Comparison of ENCODE assay signal across 9 mouse cellular contexts in the genomic region with DNA sequence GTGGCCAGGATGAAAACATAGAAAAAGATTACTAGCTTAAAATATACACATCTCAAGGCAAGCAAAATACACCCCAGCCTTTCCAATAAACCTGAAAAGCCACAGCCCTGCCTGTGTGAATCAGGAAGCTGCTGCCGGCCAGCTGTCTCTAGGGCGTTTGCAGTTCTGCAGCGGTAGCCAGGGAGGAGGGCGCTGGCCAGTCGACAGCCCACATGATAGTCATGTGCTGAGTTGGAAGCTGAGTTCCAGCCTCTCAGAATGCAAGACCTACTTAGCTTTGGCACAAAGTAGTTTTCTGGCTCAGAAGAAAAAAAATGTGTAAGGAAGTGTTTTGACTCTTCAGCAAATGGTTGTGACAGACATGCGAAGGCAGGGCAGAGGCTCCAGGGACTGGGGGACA. TPM values are rescaled to one million over a fixed set of nuclear protein-coding genes. Genes with fewer than 3 reads are reported as not detected.
DNase-seq lines count a peak whose midpoint lies in the region; ATAC-seq and TF ChIP-seq lines count a peak whose summit lies in the region.
"Had no signal": no experiment of that assay in that cellular context is flagged by ENCODE, and none has a peak within 500 bp of the region (broad histone marks: within the 10 kb centered on the region; RNA-seq: fewer than 3 reads in every experiment).

No protein-coding gene starts in this region.

- no peak for ATAC-seq in midbrain, embryonic 14.5 days (ENCODE audit: low FRiP score, low TSS enrichment)
- no peak for ATAC-seq in midbrain, embryonic 15.5 days (replicated peaks)
- ATAC-seq in liver, postnatal 0 days, result peak; percentile 71

- H3K4me3 ChIP-seq in midbrain, embryonic 14.5 days (replicated peaks; ENCODE audit: low read depth, low read length), result no peak overlapping the region
- no peak overlapping the region for H3K4me3 ChIP-seq in midbrain, embryonic 15.5 days
- H3K4me3 ChIP-seq in liver, postnatal 0 days (ENCODE audit: low read depth, low read length), result no peak overlapping the region
- H3K4me3 ChIP-seq: liver, embryonic 15.5 days had no signal

- no peaks in the 10 kb centered on the region for H3K9me3 ChIP-seq in midbrain, embryonic 14.5 days (ENCODE audit: control insufficient read depth, low read length)
- H3K9me3 ChIP-seq in midbrain, embryonic 15.5 days, result no peaks in the 10 kb centered on the region
- H3K9me3 ChIP-seq in liver, postnatal 0 days (ENCODE audit: low read length), result no peaks in the 10 kb centered on the region
- H3K9me3 ChIP-seq: liver, embryonic 15.5 days had no signal

- TF ChIP-seq EP300 in liver, postnatal 0 days (IDR thresholded peaks at IDR 0.05; ENCODE audit: low read depth), result no peak

- no peaks in the 10 kb centered on the region for H3K27me3 ChIP-seq in midbrain, embryonic 14.5 days (ENCODE audit: control insufficient read depth, insufficient read depth, low read length)
- H3K27me3 ChIP-seq in midbrain, embryonic 15.5 days (replicated peaks), result no peaks in the 10 kb centered on the region
- H3K27me3 ChIP-seq in liver, postnatal 0 days (ENCODE audit: insufficient read depth, low read length), result no peaks in the 10 kb centered on the region
- H3K27me3 ChIP-seq: liver, embryonic 15.5 days had no signal

- H3K27ac ChIP-seq in midbrain, embryonic 14.5 days (replicated peaks; ENCODE audit: low read depth, low read length), result no peak overlapping the region
- H3K27ac ChIP-seq in midbrain, embryonic 15.5 days, result no peak overlapping the region
- peak overlapping the region; percentile 57; the same call in 1 of the 2 replicates for H3K27ac ChIP-seq in liver, postnatal 0 days (ENCODE audit: low read depth)
- H3K27ac ChIP-seq: liver, embryonic 15.5 days had no signal

- no peak overlapping the region for H3K9ac ChIP-seq in midbrain, embryonic 14.5 days (replicated peaks; ENCODE audit: low read length)
- H3K9ac ChIP-seq in midbrain, embryonic 15.5 days, result no peak overlapping the region
- H3K9ac ChIP-seq in liver, postnatal 0 days (replicated peaks), result no peak overlapping the region
- H3K9ac ChIP-seq: liver, embryonic 15.5 days had no signal

- H3K4me2 ChIP-seq in midbrain, embryonic 14.5 days (ENCODE audit: low read length), result no peak overlapping the region
- H3K4me2 ChIP-seq in midbrain, embryonic 15.5 days, result no peak overlapping the region
- H3K4me2 ChIP-seq in liver, postnatal 0 days (ENCODE audit: low read depth, low read length), result no peak overlapping the region
- H3K4me2 ChIP-seq: liver, embryonic 15.5 days had no signal

- intact Hi-C loops in gastrocnemius, postnatal 36 days (cut with DNase I), result no loop called here

- H3K4me1 ChIP-seq in midbrain, embryonic 14.5 days (ENCODE audit: control insufficient read depth, insufficient read depth, low read length), result peaks cover 9% of the 10 kb centered on the region; the same call in 1 of the 2 replicates
- peaks cover 10% of the 10 kb centered on the region for H3K4me1 ChIP-seq in midbrain, embryonic 15.5 days
- H3K4me1 ChIP-seq in liver, postnatal 0 days (ENCODE audit: insufficient read depth), result peaks cover 13% of the 10 kb centered on the region

- WGBS in midbrain, embryonic 14.5 days, result 59% methylated on average over 6 of the region's 6 CpGs
- WGBS in midbrain, embryonic 15.5 days, result 47% methylated on average over 6 of the region's 6 CpGs
- 14% methylated on average over 6 of the region's 6 CpGs for WGBS in liver, postnatal 0 days (ENCODE audit: insufficient replicate concordance)

- no peak for TF ChIP-seq CTCF in liver, postnatal 0 days (IDR thresholded peaks at IDR 0.05; ENCODE audit: low read depth)

- 0 out of 2 replicates have a peak, but pooled peaks cover 11% of the 10 kb centered on the region for H3K36me3 ChIP-seq in midbrain, embryonic 14.5 days (ENCODE audit: control insufficient read depth, insufficient read depth, low read length)
- 0 out of 2 replicates have a peak, but pooled peaks cover 4% of the 10 kb centered on the region for H3K36me3 ChIP-seq in midbrain, embryonic 15.5 days (replicated peaks)
- 0 out of 2 replicates have a peak, but pooled peaks cover 5% of the 10 kb centered on the region for H3K36me3 ChIP-seq in liver, postnatal 0 days (replicated peaks; ENCODE audit: insufficient read depth, low read length)
- H3K36me3 ChIP-seq: liver, embryonic 15.5 days had no signal

- DNase-seq in midbrain, embryonic 14.5 days, result peak; percentile 27
- peak; percentile 54 to 67 for DNase-seq in cerebellum, postnatal 10 days
- DNase-seq in gastrocnemius, postnatal 36 days, result peak; percentile 80 to 83
- peak; percentile 80 for DNase-seq in kidney, postnatal 10 days
- DNase-seq in liver, postnatal 0 days, result peak; percentile 57
- peak; percentile 68 to 80 for DNase-seq in right cerebral cortex, postnatal 36 days (ENCODE audit: low spot score in 2 of 2)
- no peak for DNase-seq in spleen, adult 18-20 months

RNA-seq across cellular contexts. Expression of a gene that starts 11.2 kb away (rescaled TPM):
- 27.9 and 38.7 TPM in 2 replicates for polyA plus RNA-seq in midbrain, embryonic 14.5 days (2014; fragmentation: Nextera tagmentation; extraction: Ambion mirVana)
- polyA plus RNA-seq in midbrain, embryonic 15.5 days (2015; fragmentation: Nextera tagmentation; extraction: Ambion mirVana), result 54.1 and 59.6 TPM in 2 replicates
- total RNA-seq in gastrocnemius, postnatal 36 days (2021), result 10 to 100 TPM; 15.0 to 20.0 TPM
- 7.8 and 9.2 TPM in 2 replicates for polyA plus RNA-seq in liver, postnatal 0 days (2015; fragmentation: Nextera tagmentation; extraction: Ambion mirVana)

Comparison
In these comparisons a context has a peak if more than half of its experiments do, and no peak if none do; other contexts are left out.
1. DNase-seq: peak in midbrain, embryonic 14.5 days (single experiment), cerebellum, postnatal 10 days (2 of 2), gastrocnemius, postnatal 36 days (2 of 2), kidney, postnatal 10 days (single experiment), liver, postnatal 0 days (single experiment) and right cerebral cortex, postnatal 36 days (2 of 2); none in spleen, adult 18-20 months (0 of 2).